Comparison of ENCODE assay signal across 8 mouse cellular contexts in the genomic region with DNA sequence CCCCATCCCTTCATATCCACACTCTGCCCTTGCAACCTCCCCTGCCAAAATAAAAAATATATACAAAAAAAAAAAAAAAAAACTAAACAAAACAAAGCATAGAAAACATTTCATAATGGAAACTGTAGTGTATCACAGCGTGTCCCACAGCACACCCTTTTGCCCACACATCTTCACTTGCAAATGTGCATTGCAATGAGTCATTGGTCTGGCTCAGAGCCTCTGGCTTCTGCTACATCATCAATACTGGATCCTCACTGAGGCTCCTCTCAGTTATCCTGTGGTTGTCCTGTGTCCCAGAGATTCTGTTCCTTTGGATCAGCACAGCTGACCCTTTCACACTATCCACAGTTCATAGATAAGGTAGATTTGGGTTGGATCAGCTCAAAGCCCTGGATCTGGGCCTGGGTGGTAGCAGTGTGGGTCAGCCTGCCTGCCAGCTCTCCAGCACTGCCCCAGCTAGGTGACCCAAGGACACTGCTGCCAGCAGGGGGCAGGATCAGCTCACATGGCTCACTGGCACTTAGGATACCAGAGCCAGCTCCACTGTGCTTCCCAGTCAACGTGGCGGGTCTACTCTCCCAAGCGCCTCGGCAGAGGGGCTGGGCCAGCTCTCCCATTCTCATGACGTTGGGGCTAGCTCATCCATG. TPM values are rescaled to one million over a fixed set of nuclear protein-coding genes. Genes with fewer than 3 reads are reported as not detected.
DNase-seq lines count a peak whose midpoint lies in the region; ATAC-seq lines count a peak whose summit lies in the region.

No protein-coding gene starts in this region.

- H3K27ac ChIP-seq in midbrain, embryonic 12.5 days (replicated peaks), result no peak overlapping the region
- H3K27ac ChIP-seq in stomach, embryonic 16.5 days (ENCODE audit: low read length), result no peak overlapping the region

- peak; percentile 70 for ATAC-seq in common myeloid progenitor, adult 5-6 weeks (replicated peaks; ENCODE audit: low read depth, poor library complexity, severe bottlenecking)
- peak; percentile 68 for ATAC-seq in midbrain, embryonic 12.5 days (ENCODE audit: low FRiP score, low read depth)
- ATAC-seq in stomach, embryonic 16.5 days (ENCODE audit: insufficient read depth, low FRiP score), result peak; percentile 51; the same call in 1 of the 2 replicates

- no peaks in the 10 kb centered on the region for H3K27me3 ChIP-seq in midbrain, embryonic 12.5 days
- H3K27me3 ChIP-seq in stomach, embryonic 16.5 days (ENCODE audit: control insufficient read depth, insufficient read depth, low read length), result no peaks in the 10 kb centered on the region

- no peak overlapping the region for H3K4me2 ChIP-seq in midbrain, embryonic 12.5 days (replicated peaks)
- H3K4me2 ChIP-seq in stomach, embryonic 16.5 days (ENCODE audit: low read depth, low read length), result no peak overlapping the region

- intact Hi-C loops in heart, postnatal 14 days (cut with DNase I), result no loop called here

- 54% methylated on average over 6 of the region's 6 CpGs for WGBS in midbrain, embryonic 12.5 days
- WGBS in stomach, embryonic 16.5 days, result 63% methylated on average over 6 of the region's 6 CpGs

- no peak overlapping the region for H3K4me3 ChIP-seq in midbrain, embryonic 12.5 days
- no peak overlapping the region for H3K4me3 ChIP-seq in stomach, embryonic 16.5 days (replicated peaks; ENCODE audit: low read length)

- H3K9me3 ChIP-seq in midbrain, embryonic 12.5 days, result no peaks in the 10 kb centered on the region
- no peaks in the 10 kb centered on the region for H3K9me3 ChIP-seq in stomach, embryonic 16.5 days (replicated peaks; ENCODE audit: control insufficient read depth, low read length)

- peak; percentile 59 to 65 for DNase-seq in cerebellum, postnatal 10 days
- no peak for DNase-seq in cerebellum, adult 9-10 months
- peak; percentile 39 for DNase-seq in CD4-positive helper T cell, adult 2 months (ENCODE audit: low read depth, low spot score)
- peak; percentile 71 to 82 for DNase-seq in heart, postnatal 14 days
- DNase-seq in layer of hippocampus, postnatal 36 days, result peak; percentile 41 to 44

- peaks cover 21% of the 10 kb centered on the region for H3K4me1 ChIP-seq in midbrain, embryonic 12.5 days
- peaks cover 16% of the 10 kb centered on the region for H3K4me1 ChIP-seq in stomach, embryonic 16.5 days (ENCODE audit: control insufficient read depth, insufficient read depth, low read length)

- H3K36me3 ChIP-seq in midbrain, embryonic 12.5 days, result no peaks in the 10 kb centered on the region
- H3K36me3 ChIP-seq in stomach, embryonic 16.5 days (ENCODE audit: control insufficient read depth, insufficient read depth, low read length), result no peaks in the 10 kb centered on the region

- no peak overlapping the region for H3K9ac ChIP-seq in midbrain, embryonic 12.5 days (replicated peaks)
- no peak overlapping the region for H3K9ac ChIP-seq in stomach, embryonic 16.5 days (ENCODE audit: low read length)

RNA-seq across cellular contexts. Expression of gene Nedd4, which starts 7.4 kb away (rescaled TPM):
- 328 and 339 TPM in 2 replicates for total RNA-seq in common myeloid progenitor, adult 5-6 weeks (2017)
- 100 to 1,000 TPM; 405 to 416 TPM for total RNA-seq in heart, postnatal 14 days (2021)
- total RNA-seq in layer of hippocampus, postnatal 36 days (2021), result 100 to 1,000 TPM; 297 to 313 TPM
- 737 and 770 TPM in 2 replicates for polyA plus RNA-seq in midbrain, embryonic 12.5 days (2016; fragmentation: Nextera tagmentation; extraction: Ambion mirVana)
- 548 TPM in 2 replicates for polyA plus RNA-seq in stomach, embryonic 16.5 days (2015; fragmentation: Nextera tagmentation; extraction: Ambion mirVana)
